Mouse (Mus musculus) urinary bladder, adult 2 months (tissue): ENCODE measurements around the gene Hmgcr. TPM values are rescaled to one million over a fixed set of nuclear protein-coding genes. Genes with fewer than 3 reads are reported as not detected.

ENCODE experiments used
- DNase-seq: peaks from one replicate; pipeline ENCODE4 v3.0.0; 2022; ENCODE audit warnings: low spot score
- polyA plus RNA-seq: library from polyadenylated mRNA; depleted of rRNA; stranded (reverse); fragments of >200 nt; gene quantifications from 2 replicates; pipeline ENCODE4 v1.2.3, GENCODE M21; 2012; rRNA removed

Gene Hmgcr
- 16.6 and 20.4 TPM in 2 replicates for polyA plus RNA-seq

GRCm38 (mm10) chr13:96670406-96671077, at the start of gene Hmgcr:
Gene Hmgcr (minus strand): TSS chr13:96670936.
- DNase-seq, result peak; percentile 92

GRCm38 (mm10) chr13:96720003-96720402, 49.3 kb upstream of the Hmgcr start:
- no peak for DNase-seq

GRCm38 (mm10) chr13:96717821-96718220, 47.1 kb upstream of the Hmgcr start:
- no peak for DNase-seq

- no peak for DNase-seq
Measured at GRCm38 (mm10) chr13:96716311-96716710, 45.6 kb upstream of the Hmgcr start.

GRCm38 (mm10) chr13:96709269-96710233, 38.8 kb upstream of the Hmgcr start:
- DNase-seq, result no peak

GRCm38 (mm10) chr13:96702567-96703278, 32.0 kb upstream of the Hmgcr start:
- DNase-seq, result no peak

- DNase-seq, result no peak
Measured at GRCm38 (mm10) chr13:96697805-96698586, 27.3 kb upstream of the Hmgcr start.

GRCm38 (mm10) chr13:96695428-96695827, 24.7 kb upstream of the Hmgcr start:
- DNase-seq, result no peak

- DNase-seq, result no peak
Measured at GRCm38 (mm10) chr13:96689901-96690300, 19.2 kb upstream of the Hmgcr start.

- DNase-seq, result no peak
Measured at GRCm38 (mm10) chr13:96687261-96687660, 16.5 kb upstream of the Hmgcr start.

- no peak for DNase-seq
Measured at GRCm38 (mm10) chr13:96684779-96685178, 14.0 kb upstream of the Hmgcr start.

- DNase-seq, result no peak
Measured at GRCm38 (mm10) chr13:96681088-96681620, 10.4 kb upstream of the Hmgcr start.

- DNase-seq, result no peak
Measured at GRCm38 (mm10) chr13:96680163-96681087, 9.7 kb upstream of the Hmgcr start.

GRCm38 (mm10) chr13:96678616-96679015, 7.9 kb upstream of the Hmgcr start:
- no peak for DNase-seq

GRCm38 (mm10) chr13:96677071-96677470, 6.3 kb upstream of the Hmgcr start:
- DNase-seq, result no peak

GRCm38 (mm10) chr13:96675756-96676155, 5.0 kb upstream of the Hmgcr start:
- DNase-seq, result no peak

GRCm38 (mm10) chr13:96673817-96674216, 3.1 kb upstream of the Hmgcr start:
- no peak for DNase-seq

- DNase-seq, result no peak
Measured at GRCm38 (mm10) chr13:96672276-96672675, 1.5 kb upstream of the Hmgcr start.

- no peak for DNase-seq
Measured at GRCm38 (mm10) chr13:96671906-96672234, 1.1 kb upstream of the Hmgcr start.
